Mouse (Mus musculus): Measurements from ENCODE around the gene Ubqln4. TPM values are rescaled to one million over a fixed set of nuclear protein-coding genes. Genes with fewer than 3 reads are reported as not detected.

Ubqln4 gene
- total RNA-seq, 1 experiment from 2014 or later, result 47.1 TPM

Other genes with a start within 250 kb of the Ubqln4 start
- 8.6 and 19.4 TPM in 2 replicates for gene Glmp, start 228.7 kb upstream of the Ubqln4 start, total RNA-seq (2017)
- 6.7 TPM in 1 of 2 replicates, not detected in the other for gene Tmem79, start 217.6 kb upstream of the Ubqln4 start, total RNA-seq (2017)
- 48.9 and 61.2 TPM in 2 replicates for gene Smg5, start 217.5 kb upstream of the Ubqln4 start, total RNA-seq (2017)
- gene Paqr6, start 189.2 kb upstream of the Ubqln4 start, total RNA-seq (2017), result not detected in 2 replicates
- not detected in 2 replicates for gene Bglap3, start 181.0 kb upstream of the Ubqln4 start, total RNA-seq (2017)
- not detected in 2 replicates for gene Bglap2, start 175.1 kb upstream of the Ubqln4 start, total RNA-seq (2017)
- gene Bglap, start 169.3 kb upstream of the Ubqln4 start, total RNA-seq (2017), result not detected in 2 replicates
- gene Pmf1, start 143.4 kb upstream of the Ubqln4 start, total RNA-seq (2017), result 88.3 and 107 TPM in 2 replicates
- gene Slc25a44, start 128.6 kb upstream of the Ubqln4 start, total RNA-seq (2017), result 16.8 and 17.1 TPM in 2 replicates
- gene Sema4a, start 92.6 kb upstream of the Ubqln4 start, total RNA-seq (2017), result 2.5 and 4.7 TPM in 2 replicates
- gene Lmna, start 43.8 kb upstream of the Ubqln4 start, total RNA-seq (2017), result 19.3 and 25.6 TPM in 2 replicates
- 7.2 and 9.6 TPM in 2 replicates for gene Mex3a, start 21.4 kb upstream of the Ubqln4 start, total RNA-seq (2017)
- gene Rab25, start 5.5 kb upstream of the Ubqln4 start, total RNA-seq (2017), result not detected in 2 replicates
- 47.2 and 56.0 TPM in 2 replicates for gene Lamtor2, start 684 bp upstream of the Ubqln4 start, total RNA-seq (2017)
- gene Ssr2, start 22.1 kb downstream of the Ubqln4 start, total RNA-seq (2017), result 144 and 157 TPM in 2 replicates
- 92.2 and 93.1 TPM in 2 replicates for gene Arhgef2, start 52.2 kb downstream of the Ubqln4 start, total RNA-seq (2017)
- gene Rxfp4, start 99.4 kb downstream of the Ubqln4 start, total RNA-seq (2017), result not detected in 2 replicates
- 52.6 and 71.2 TPM in 2 replicates for gene Khdc4, start 132.0 kb downstream of the Ubqln4 start, total RNA-seq (2017)
- gene Rit1, start 163.1 kb downstream of the Ubqln4 start, total RNA-seq (2017), result 15.3 TPM in 2 replicates
- 0.82 and 1.3 TPM in 2 replicates for gene Syt11, start 221.4 kb downstream of the Ubqln4 start, total RNA-seq (2017)

All from common myeloid progenitor, adult 5-6 weeks (primary cell).